Mouse (Mus musculus) naive thymus-derived CD4-positive, alpha-beta T cell, adult 2 months (primary cell): ENCODE data around the gene Arhgef25.
"Not testable (repeated sequence)": the region's sequence is repeated elsewhere in the genome, so short reads cannot be mapped to it uniquely, and the experiment has no call there.

Source experiments
- DNase-seq: peaks from one replicate; pipeline ENCODE4 v3.0.0-alpha.2; 2011; ENCODE audit warnings: low read depth

The Arhgef25 gene

GRCm38 (mm10) chr10:127204589-127204988 lies 14.7 kb upstream of the Arhgef25 start:
- DNase-seq = no peak

- DNase-seq = no peak
Measured at GRCm38 (mm10) chr10:127203106-127203505, 13.2 kb upstream of the Arhgef25 start.

- no peak for DNase-seq
Measured at GRCm38 (mm10) chr10:127200279-127200678, 10.4 kb upstream of the Arhgef25 start.

- no peak for DNase-seq
Measured at GRCm38 (mm10) chr10:127199474-127199873, 9.6 kb upstream of the Arhgef25 start.

GRCm38 (mm10) chr10:127199068-127199467 lies 9.2 kb upstream of the Arhgef25 start:
- DNase-seq = no peak

GRCm38 (mm10) chr10:127198492-127198891 lies 8.6 kb upstream of the Arhgef25 start:
- no peak for DNase-seq

GRCm38 (mm10) chr10:127197505-127198110 lies 7.7 kb upstream of the Arhgef25 start:
- DNase-seq = no peak

- no peak for DNase-seq
Measured at GRCm38 (mm10) chr10:127197104-127197503, 7.2 kb upstream of the Arhgef25 start.

GRCm38 (mm10) chr10:127196392-127196791 lies 6.5 kb upstream of the Arhgef25 start:
- no peak for DNase-seq

- DNase-seq = no peak
Measured at GRCm38 (mm10) chr10:127195328-127196129, 5.6 kb upstream of the Arhgef25 start, which contains the start of gene Dtx3. Gene Dtx3 (minus strand): TSS chr10:127195728.

- DNase-seq = no peak
Measured at GRCm38 (mm10) chr10:127194428-127195327, 4.8 kb upstream of the Arhgef25 start.

- no peak for DNase-seq
Measured at GRCm38 (mm10) chr10:127193011-127193410, 3.1 kb upstream of the Arhgef25 start.

- not testable (repeated sequence) for DNase-seq
Measured at GRCm38 (mm10) chr10:127192057-127192328, 2.1 kb upstream of the Arhgef25 start.

- DNase-seq = no peak
Measured at GRCm38 (mm10) chr10:127191191-127192056, 1.5 kb upstream of the Arhgef25 start.

- no peak for DNase-seq
Measured at GRCm38 (mm10) chr10:127190398-127191190, 711 bp upstream of the Arhgef25 start.

- DNase-seq = peak; percentile 50
Measured at GRCm38 (mm10) chr10:127189116-127189650, 700 bp downstream of the Arhgef25 start.

GRCm38 (mm10) chr10:127188465-127189115 lies 1.3 kb downstream of the Arhgef25 start:
- DNase-seq = peak; percentile 45

GRCm38 (mm10) chr10:127188079-127188453 lies 1.8 kb downstream of the Arhgef25 start:
- peak; percentile 13 for DNase-seq

GRCm38 (mm10) chr10:127187371-127188078 lies 2.4 kb downstream of the Arhgef25 start:
- peak; percentile 8 for DNase-seq
